Mouse (Mus musculus) ES-Bruce4 (cell line): ENCODE data around the gene Spns2. TPM values are rescaled to one million over a fixed set of nuclear protein-coding genes. Genes with fewer than 3 reads are reported as not detected.

Source experiments
- H3K27ac ChIP-seq: 2 replicates; pipeline ENCODE4 v1.5.1; 2012; ENCODE audit warnings: low read length, inconsistent platforms; ENCODE audit not compliant: insufficient read depth
- H3K27me3 ChIP-seq: 2 replicates; pipeline ENCODE4 v1.6.1; 2012; ENCODE audit warnings: mild to moderate bottlenecking, low read length, inconsistent platforms; ENCODE audit not compliant: control insufficient read depth, poor library complexity, insufficient read depth, severe bottlenecking
- H3K36me3 ChIP-seq: 2 replicates; pipeline ENCODE4 v1.6.1; 2012; ENCODE audit warnings: inconsistent platforms, mild to moderate bottlenecking, low read length, moderate library complexity; ENCODE audit not compliant: control insufficient read depth, poor library complexity, insufficient read depth, severe bottlenecking
- H3K4me1 ChIP-seq: one replicate; pipeline ENCODE4 v1.8.1; 2011; ENCODE audit warnings: low read length; ENCODE audit not compliant: control insufficient read depth, insufficient read depth
- H3K4me3 ChIP-seq: 2 replicates; pipeline ENCODE4 v1.5.1; 2011; ENCODE audit warnings: low read depth, mild to moderate bottlenecking, low read length
- H3K9ac ChIP-seq: 2 replicates; pipeline ENCODE4 v1.6.1; 2012; ENCODE audit warnings: low read depth, mild to moderate bottlenecking, inconsistent platforms; ENCODE audit not compliant: poor library complexity, severe bottlenecking
- H3K9me3 ChIP-seq: replicated peaks from 2 replicates; pipeline ENCODE4 v1.6.1; 2012; ENCODE audit warnings: mild to moderate bottlenecking, low read length, inconsistent platforms; ENCODE audit not compliant: control insufficient read depth, poor library complexity, insufficient read depth, severe bottlenecking
- CTCF ChIP-seq: IDR thresholded peaks from one replicate; pipeline ENCODE4 v1.8.1; 2011; ENCODE audit warnings: low read depth, low read length
- EP300 ChIP-seq: IDR thresholded peaks from 2 replicates; pipeline ENCODE4 v1.6.1; 2011; ENCODE audit warnings: low read depth, low read length; ENCODE audit not compliant: insufficient read depth
- POLR2A ChIP-seq: IDR thresholded peaks from one replicate; pipeline ENCODE4 v1.8.1; 2011; ENCODE audit warnings: low read length; ENCODE audit not compliant: insufficient read depth
- polyA plus RNA-seq: library from polyadenylated mRNA; stranded (reverse); fragments of >200 nt; gene quantifications from 2 replicates; pipeline ENCODE4 v1.2.4, GENCODE M21; 2011; ENCODE audit warnings: low read depth; ENCODE audit not compliant: missing spikeins, insufficient read depth, insufficient read length

The Spns2 gene
- polyA plus RNA-seq, 1 experiment = 0.48 TPM

- Histone ChIP-seq H3K9me3 (no peaks in the 10 kb centered on the region), H3K36me3 (no peaks in the 10 kb centered on the region), H3K9ac (no peak overlapping the region), H3K4me1 (no peaks in the 10 kb centered on the region), H3K27ac (no peak overlapping the region), H3K27me3 (no peaks in the 10 kb centered on the region), H3K4me3 (no peak overlapping the region)
- no peak for TF ChIP-seq EP300
- TF ChIP-seq CTCF = no peak
- no peak for TF ChIP-seq POLR2A
Observed at GRCm38 (mm10) chr11:72504016-72504797, 14.5 kb upstream of the Spns2 start.

- Histone ChIP-seq H3K4me1 (no peaks in the 10 kb centered on the region), H3K4me3 (no peak overlapping the region), H3K27me3 (no peaks in the 10 kb centered on the region), H3K9me3 (no peaks in the 10 kb centered on the region), H3K9ac (no peak overlapping the region), H3K36me3 (no peaks in the 10 kb centered on the region), H3K27ac (no peak overlapping the region)
- TF ChIP-seq CTCF (no peak), POLR2A (no peak), EP300 (no peak)
Observed at GRCm38 (mm10) chr11:72503501-72503921, 13.8 kb upstream of the Spns2 start.

- no peaks in the 10 kb centered on the region for H3K27me3 ChIP-seq
- H3K4me3 ChIP-seq = no peak overlapping the region
- H3K4me1 ChIP-seq = no peaks in the 10 kb centered on the region
- H3K36me3 ChIP-seq = no peaks in the 10 kb centered on the region
- H3K27ac ChIP-seq = no peak overlapping the region
- H3K9me3 ChIP-seq = no peaks in the 10 kb centered on the region
- no peak for TF ChIP-seq EP300
- no peak for TF ChIP-seq POLR2A
- TF ChIP-seq CTCF = no peak
- H3K9ac ChIP-seq = no peak overlapping the region
Observed at GRCm38 (mm10) chr11:72502236-72502635, 12.5 kb upstream of the Spns2 start.

- TF ChIP-seq CTCF (no peak), EP300 (no peak), POLR2A (no peak)
Observed at GRCm38 (mm10) chr11:72501426-72502002, 11.8 kb upstream of the Spns2 start.

GRCm38 (mm10) chr11:72500139-72500538 lies 10.4 kb upstream of the Spns2 start:
- no peak for TF ChIP-seq CTCF
- no peak for TF ChIP-seq EP300
- no peak for TF ChIP-seq POLR2A
- Histone ChIP-seq H3K9me3 (no peaks in the 10 kb centered on the region), H3K27me3 (no peaks in the 10 kb centered on the region), H3K27ac (no peak overlapping the region), H3K36me3 (no peaks in the 10 kb centered on the region), H3K4me3 (no peak overlapping the region), H3K4me1 (no peaks in the 10 kb centered on the region), H3K9ac (no peak overlapping the region)

More at GRCm38 (mm10) chr11:72501426-72502002, 11.8 kb upstream of the Spns2 start:
- Histone ChIP-seq H3K4me3 (no peak overlapping the region), H3K4me1 (no peaks in the 10 kb centered on the region), H3K9ac (no peak overlapping the region), H3K27me3 (no peaks in the 10 kb centered on the region), H3K9me3 (no peaks in the 10 kb centered on the region), H3K36me3 (no peaks in the 10 kb centered on the region), H3K27ac (no peak overlapping the region)

- Histone ChIP-seq H3K27ac (no peak overlapping the region), H3K4me3 (no peak overlapping the region), H3K9me3 (no peaks in the 10 kb centered on the region), H3K9ac (no peak overlapping the region), H3K4me1 (no peaks in the 10 kb centered on the region), H3K36me3 (no peaks in the 10 kb centered on the region), H3K27me3 (no peaks in the 10 kb centered on the region)
- no peak for TF ChIP-seq CTCF
- no peak for TF ChIP-seq POLR2A
- TF ChIP-seq EP300 = no peak
Observed at GRCm38 (mm10) chr11:72497367-72497766, 7.7 kb upstream of the Spns2 start.
